17 mouse cellular contexts compared by ENCODE assay signal in genomic region chr10:3693699-3694280, GRCm38 (mm10). TPM values are rescaled to one million over a fixed set of nuclear protein-coding genes. Genes with fewer than 3 reads are reported as not detected.
A peak's percentile ranks its signal among the peaks of the same experiment; 100 is the strongest.
DNase-seq lines count a peak whose midpoint lies in the region; ATAC-seq lines count a peak whose summit lies in the region.
"Had no signal": no experiment of that assay in that cellular context is flagged by ENCODE, and none has a peak within 500 bp of the region (broad histone marks: within the 10 kb centered on the region; RNA-seq: fewer than 3 reads in every experiment).

No protein-coding gene starts in this region.

- no peak overlapping the region for H3K27ac ChIP-seq in midbrain, embryonic 15.5 days
- H3K27ac ChIP-seq in midbrain, embryonic 11.5 days (ENCODE audit: low read depth, low read length) = no peak overlapping the region
- no peak overlapping the region for H3K27ac ChIP-seq in forebrain, embryonic 16.5 days (ENCODE audit: low read length)
- H3K27ac ChIP-seq in neural tube, embryonic 14.5 days (ENCODE audit: low read depth, low read length) = no peak overlapping the region
- H3K27ac ChIP-seq: liver, embryonic 14.5 days; midbrain, embryonic 10.5 days; stomach, embryonic 15.5 days had no signal

- ATAC-seq in midbrain, embryonic 15.5 days (replicated peaks) = peak; percentile 41; the same call in 1 of the 2 replicates
- ATAC-seq in midbrain, embryonic 11.5 days (ENCODE audit: low FRiP score) = no peak
- peak; percentile 72 for ATAC-seq in forebrain, embryonic 16.5 days
- peak; percentile 60; the same call in 1 of the 2 replicates for ATAC-seq in neural tube, embryonic 14.5 days (ENCODE audit: low read depth)

- WGBS in midbrain, embryonic 15.5 days = 61% methylated on average over 6 of the region's 6 CpGs
- WGBS in midbrain, embryonic 11.5 days = 75% methylated on average over 6 of the region's 6 CpGs
- 38% methylated on average over 6 of the region's 6 CpGs for WGBS in forebrain, embryonic 16.5 days
- 45% methylated on average over 6 of the region's 6 CpGs for WGBS in neural tube, embryonic 14.5 days

- H3K4me1 ChIP-seq in midbrain, embryonic 15.5 days = peaks cover 4% of the 10 kb centered on the region
- H3K4me1 ChIP-seq in midbrain, embryonic 11.5 days (ENCODE audit: control insufficient read depth, insufficient read depth, low read length) = no peaks in the 10 kb centered on the region
- H3K4me1 ChIP-seq in forebrain, embryonic 16.5 days (replicated peaks; ENCODE audit: control insufficient read depth, insufficient read depth, low read length) = 0 out of 2 replicates have a peak, but pooled peaks cover 5% of the 10 kb centered on the region
- no peaks in the 10 kb centered on the region for H3K4me1 ChIP-seq in neural tube, embryonic 14.5 days (ENCODE audit: control insufficient read depth, insufficient read depth, low read length)
- H3K4me1 ChIP-seq: midbrain, embryonic 10.5 days; stomach, embryonic 15.5 days had no signal

- no peak overlapping the region for H3K4me2 ChIP-seq in midbrain, embryonic 15.5 days
- H3K4me2 ChIP-seq in midbrain, embryonic 11.5 days = no peak overlapping the region
- H3K4me2 ChIP-seq in forebrain, embryonic 16.5 days (ENCODE audit: low read length) = no peak overlapping the region
- H3K4me2 ChIP-seq in neural tube, embryonic 14.5 days (ENCODE audit: low read depth, low read length) = no peak overlapping the region
- H3K4me2 ChIP-seq: stomach, embryonic 15.5 days had no signal

- H3K9me3 ChIP-seq in midbrain, embryonic 15.5 days = no peaks in the 10 kb centered on the region
- H3K9me3 ChIP-seq in midbrain, embryonic 11.5 days (ENCODE audit: control insufficient read depth, low read length) = no peaks in the 10 kb centered on the region
- H3K9me3 ChIP-seq in forebrain, embryonic 16.5 days (ENCODE audit: control insufficient read depth, low read length) = no peaks in the 10 kb centered on the region
- no peaks in the 10 kb centered on the region for H3K9me3 ChIP-seq in neural tube, embryonic 14.5 days (ENCODE audit: control insufficient read depth, low read length)
- H3K9me3 ChIP-seq: midbrain, embryonic 10.5 days; stomach, embryonic 15.5 days had no signal

- intact Hi-C loops in heart, postnatal 14 days (cut with DNase I) = no loop called here

- H3K4me3 ChIP-seq in midbrain, embryonic 15.5 days = no peak overlapping the region
- no peak overlapping the region for H3K4me3 ChIP-seq in midbrain, embryonic 11.5 days (ENCODE audit: low read depth, low read length)
- H3K4me3 ChIP-seq in forebrain, embryonic 16.5 days (replicated peaks; ENCODE audit: low read length) = no peak overlapping the region
- no peak overlapping the region for H3K4me3 ChIP-seq in neural tube, embryonic 14.5 days (ENCODE audit: low read depth, low read length)
- H3K4me3 ChIP-seq: midbrain, embryonic 10.5 days; stomach, embryonic 15.5 days had no signal

- H3K27me3 ChIP-seq in midbrain, embryonic 15.5 days (replicated peaks) = no peaks in the 10 kb centered on the region
- no peaks in the 10 kb centered on the region for H3K27me3 ChIP-seq in midbrain, embryonic 11.5 days (ENCODE audit: control insufficient read depth, insufficient read depth, low read length)
- no peaks in the 10 kb centered on the region for H3K27me3 ChIP-seq in forebrain, embryonic 16.5 days (replicated peaks; ENCODE audit: control insufficient read depth, insufficient read depth, low read length)
- no peaks in the 10 kb centered on the region for H3K27me3 ChIP-seq in neural tube, embryonic 14.5 days (ENCODE audit: control insufficient read depth, insufficient read depth, low read length)
- H3K27me3 ChIP-seq: stomach, embryonic 15.5 days had no signal

- DNase-seq in heart, adult 11 months = peak; percentile 71
- no peak for DNase-seq in heart, postnatal 14 days
- no peak for DNase-seq in midbrain, embryonic 11.5 days (ENCODE audit: low spot score, missing footprints)
- DNase-seq in adrenal gland, adult 18-20 months (ENCODE audit: low spot score in 2 of 2) = no peak
- no peak for DNase-seq in natural killer cell, adult 2 months (ENCODE audit: low spot score in 2 of 2)
- DNase-seq: adrenal gland, adult 8-10 months; cerebellum, adult 8-10 months; kidney, adult 8-10 months; kidney, postnatal 4 days; right cerebral cortex, adult 18-20 months; spleen, adult 18-20 months had no signal

- H3K9ac ChIP-seq in midbrain, embryonic 15.5 days = no peak overlapping the region
- no peak overlapping the region for H3K9ac ChIP-seq in midbrain, embryonic 11.5 days (ENCODE audit: low read length)
- H3K9ac ChIP-seq in forebrain, embryonic 16.5 days (replicated peaks; ENCODE audit: low read depth, low read length) = no peak overlapping the region
- H3K9ac ChIP-seq in neural tube, embryonic 14.5 days (replicated peaks; ENCODE audit: low read depth, low read length) = no peak overlapping the region
- H3K9ac ChIP-seq: liver, embryonic 14.5 days; stomach, embryonic 15.5 days had no signal

- H3K36me3 ChIP-seq in midbrain, embryonic 15.5 days (replicated peaks) = no peaks in the 10 kb centered on the region
- H3K36me3 ChIP-seq in midbrain, embryonic 11.5 days (ENCODE audit: control insufficient read depth, insufficient read depth, low read length) = no peaks in the 10 kb centered on the region
- H3K36me3 ChIP-seq in forebrain, embryonic 16.5 days (ENCODE audit: control insufficient read depth, insufficient read depth) = no peaks in the 10 kb centered on the region
- H3K36me3 ChIP-seq in neural tube, embryonic 14.5 days (ENCODE audit: control insufficient read depth, insufficient read depth, low read length) = no peaks in the 10 kb centered on the region
- H3K36me3 ChIP-seq: midbrain, embryonic 10.5 days; stomach, embryonic 15.5 days had no signal

RNA-seq across cellular contexts. Expression of gene Plekhg1, which starts 46.4 kb away (rescaled TPM):
- 10 to 100 TPM; 16.3 to 16.4 TPM for total RNA-seq in heart, postnatal 14 days (2021)
- polyA plus RNA-seq in midbrain, embryonic 15.5 days (2015; fragmentation: Nextera tagmentation; extraction: Ambion mirVana) = 8.0 and 8.6 TPM in 2 replicates
- polyA plus RNA-seq in midbrain, embryonic 11.5 days (2014; fragmentation: Nextera tagmentation; extraction: Ambion mirVana) = 16.4 and 16.8 TPM in 2 replicates
- 4.4 and 5.1 TPM in 2 replicates for polyA plus RNA-seq in forebrain, embryonic 16.5 days (2015; fragmentation: Nextera tagmentation; extraction: Ambion mirVana)
- 4.4 and 13.6 TPM in 2 replicates for polyA plus RNA-seq in neural tube, embryonic 14.5 days (2014; fragmentation: Nextera tagmentation; extraction: Ambion mirVana)
- 1 to 10 TPM; 5.0 to 5.3 TPM for total RNA-seq in adrenal gland, adult 18-20 months (2021)
